Mouse (Mus musculus): ENCODE results near the gene Tek.
"Not testable (repeated sequence)": the region's sequence is repeated elsewhere in the genome, so short reads cannot be mapped to it uniquely, and the experiment has no call there.

GRCm38 (mm10) chr4:94689804-94690203 lies 49.3 kb upstream of the Tek start:
- TF ChIP-seq CTCF, EP300 (IDR thresholded peaks at IDR 0.05; ENCODE audit: low read depth): not testable (repeated sequence)

All from heart, postnatal 0 days (tissue).